Mouse (Mus musculus) embryonic fibroblast, embryonic 13.5 days (primary cell): Measurements from ENCODE around the gene Svopl.

Experiments
- CTCF ChIP-seq: IDR thresholded peaks from 2 replicates; pipeline ENCODE4 v1.5.1; 2011; ENCODE audit warnings: mild to moderate bottlenecking, control low read depth, low read length, moderate library complexity, borderline replicate concordance; ENCODE audit not compliant: insufficient read depth
- POLR2A ChIP-seq: IDR thresholded peaks from 2 replicates; pipeline ENCODE4 v1.6.1; 2011; ENCODE audit warnings: low read depth, mild to moderate bottlenecking, control low read depth, low read length, moderate library complexity

GRCm38 (mm10) chr6:38023284-38023683 is 23.5 kb downstream of the Svopl start:
- no peak for TF ChIP-seq CTCF
- TF ChIP-seq POLR2A, result no peak
